Mouse (Mus musculus): ENCODE data around the gene Ptprn2.

Ptprn2 gene

GRCm38 (mm10) chr12:117016753-117017595, 531.5 kb downstream of the Ptprn2 start:
- no peak for DNase-seq

- no peak for DNase-seq
Measured at GRCm38 (mm10) chr12:117017912-117018311, 532.4 kb downstream of the Ptprn2 start.

- DNase-seq = no peak
Measured at GRCm38 (mm10) chr12:117023235-117023634, 537.7 kb downstream of the Ptprn2 start.

- peak; percentile 69 to 71 for DNase-seq
Measured at GRCm38 (mm10) chr12:117024916-117025315, 539.4 kb downstream of the Ptprn2 start.

GRCm38 (mm10) chr12:117025676-117026075, 540.2 kb downstream of the Ptprn2 start:
- no peak for DNase-seq

- DNase-seq = no peak
Measured at GRCm38 (mm10) chr12:117027351-117027750, 541.8 kb downstream of the Ptprn2 start.

- DNase-seq = no peak
Measured at GRCm38 (mm10) chr12:117028333-117028961, 542.9 kb downstream of the Ptprn2 start.

GRCm38 (mm10) chr12:117033172-117033571, 547.7 kb downstream of the Ptprn2 start:
- DNase-seq = no peak

GRCm38 (mm10) chr12:117034506-117034905, 549.0 kb downstream of the Ptprn2 start:
- DNase-seq = no peak

- peak; percentile 55 to 56 for DNase-seq
Measured at GRCm38 (mm10) chr12:117035243-117035642, 549.7 kb downstream of the Ptprn2 start.

- DNase-seq = no peak
Measured at GRCm38 (mm10) chr12:117039411-117039810, 553.9 kb downstream of the Ptprn2 start.

GRCm38 (mm10) chr12:117041409-117041808, 555.9 kb downstream of the Ptprn2 start:
- DNase-seq = no peak

- DNase-seq = no peak
Measured at GRCm38 (mm10) chr12:117042706-117043105, 557.2 kb downstream of the Ptprn2 start.

GRCm38 (mm10) chr12:117047384-117048251, 562.1 kb downstream of the Ptprn2 start:
- DNase-seq = no peak

GRCm38 (mm10) chr12:117049829-117050228, 564.3 kb downstream of the Ptprn2 start:
- DNase-seq = no peak

GRCm38 (mm10) chr12:117053223-117053850, 567.8 kb downstream of the Ptprn2 start:
- DNase-seq = no peak

- DNase-seq = no peak
Measured at GRCm38 (mm10) chr12:117053851-117054769, 568.6 kb downstream of the Ptprn2 start.

- no peak for DNase-seq
Measured at GRCm38 (mm10) chr12:117054925-117055570, 569.5 kb downstream of the Ptprn2 start.

GRCm38 (mm10) chr12:117058184-117058958, 572.9 kb downstream of the Ptprn2 start:
- no peak for DNase-seq

GRCm38 (mm10) chr12:117058975-117059374, 573.5 kb downstream of the Ptprn2 start:
- no peak for DNase-seq
